Mouse (Mus musculus) liver, embryonic 11.5 days (tissue): ENCODE data around the gene Endod1. TPM values are rescaled to one million over a fixed set of nuclear protein-coding genes. Genes with fewer than 3 reads are reported as not detected.
A peak's percentile ranks its signal among the peaks of the same experiment; 100 is the strongest.

ENCODE experiments used
- ATAC-seq: fragments of 200-750 bp; cut with Nextera tagmentation; replicated peaks from 2 replicates; pipeline ENCODE4 v1.8.0; 2017; ENCODE audit warnings: moderate number of reproducible peaks, mild to moderate bottlenecking, moderate TSS enrichment, moderate library complexity; ENCODE audit not compliant: low FRiP score
- DNase-seq: peaks from one replicate; pipeline ENCODE4 v3.0.0-alpha.2; 2017; ENCODE audit warnings: low spot score
- H3K27ac ChIP-seq: fragments of 300-500 bp; sonication (generic); 2 replicates; pipeline ENCODE4 v1.5.1; 2014; ENCODE audit warnings: mild to moderate bottlenecking, low read depth, low read length, control low read depth
- H3K27me3 ChIP-seq: fragments of 300-500 bp; sonication (generic); replicated peaks from 2 replicates; pipeline ENCODE4 v1.6.1; 2014; ENCODE audit warnings: low read length, mixed read lengths; ENCODE audit not compliant: control insufficient read depth, insufficient read depth
- H3K36me3 ChIP-seq: fragments of 300-500 bp; sonication (generic); 2 replicates; pipeline ENCODE4 v1.6.1; 2014; ENCODE audit warnings: mild to moderate bottlenecking, low read length, moderate library complexity, mixed read lengths; ENCODE audit not compliant: control insufficient read depth, insufficient read depth
- H3K4me1 ChIP-seq: fragments of 300-500 bp; sonication (generic); replicated peaks from 2 replicates; pipeline ENCODE4 v1.6.1; 2014; ENCODE audit warnings: low read length, mixed read lengths; ENCODE audit not compliant: control insufficient read depth, insufficient read depth
- H3K4me2 ChIP-seq: fragments of 300-500 bp; sonication (generic); 2 replicates; pipeline ENCODE4 v1.6.1; 2014; ENCODE audit warnings: mild to moderate bottlenecking, control low read depth, moderate library complexity
- H3K4me3 ChIP-seq: fragments of 300-500 bp; sonication (generic); 2 replicates; pipeline ENCODE4 v1.5.1; 2014; ENCODE audit warnings: low read depth, low read length, control low read depth
- H3K9ac ChIP-seq: fragments of 300-500 bp; sonication (generic); 2 replicates; pipeline ENCODE4 v1.6.1; 2014; ENCODE audit warnings: low read depth, low read length, control low read depth
- H3K9me3 ChIP-seq: fragments of 300-500 bp; sonication (generic); 2 replicates; pipeline ENCODE4 v1.6.1; 2016; ENCODE audit warnings: low read length, inconsistent platforms, mixed read lengths; ENCODE audit not compliant: control insufficient read depth
- WGBS: fragments of 180-500 bp; shearing (Covaris S2); extraction: QIAGEN DNeasy Blood & Tissue Kit; methylation state at CpG from one replicate; pipeline ENCODE4 v1.1.7; 2014; 5-methylcytosine and 5-hydroxymethylcytosine counted together
- polyA plus RNA-seq: library from polyadenylated mRNA; unstranded; fragments of >200 nt; fragmentation: Nextera tagmentation; extraction: Ambion mirVana; gene quantifications from 2 replicates; pipeline ENCODE4 v1.2.1, GENCODE M21; 2014

Endod1 gene
- polyA plus RNA-seq, 1 experiment from 2014 or later: 19.4 TPM

GRCm38 (mm10) chr9:14369271-14369670 is 12.0 kb downstream of the Endod1 start:
- Histone ChIP-seq H3K4me2 (peak overlapping the region; percentile 36), H3K36me3 (no peaks in the 10 kb centered on the region), H3K4me3 (no peak overlapping the region), H3K9me3 (peaks cover 4% of the 10 kb centered on the region; the same call in 1 of the 2 replicates), H3K9ac (0 out of 2 replicates have a peak overlapping the region, but pooled peaks have one; percentile 6), H3K27me3 (no peaks in the 10 kb centered on the region), H3K27ac (peak overlapping the region; percentile 88), H3K4me1 (peaks cover 41% of the 10 kb centered on the region)
- DNase-seq (peak; percentile 37), ATAC-seq (peak; percentile 96)

GRCm38 (mm10) chr9:14367850-14368249 is 13.5 kb downstream of the Endod1 start:
- 0 out of 2 replicates have a peak overlapping the region, but pooled peaks have one; percentile 19 for H3K27ac ChIP-seq
- peaks cover 48% of the 10 kb centered on the region for H3K4me1 ChIP-seq

GRCm38 (mm10) chr9:14365481-14366125 is 15.7 kb downstream of the Endod1 start:
- Histone ChIP-seq H3K4me3 (no peak overlapping the region), H3K27me3 (no peaks in the 10 kb centered on the region), H3K9me3 (peaks cover 4% of the 10 kb centered on the region; the same call in 1 of the 2 replicates), H3K36me3 (no peaks in the 10 kb centered on the region), H3K27ac (0 out of 2 replicates have a peak overlapping the region, but pooled peaks have one; percentile 8), H3K4me1 (peaks cover 38% of the 10 kb centered on the region), H3K9ac (0 out of 2 replicates have a peak overlapping the region, but pooled peaks have one; percentile 1), H3K4me2 (no peak overlapping the region)
- WGBS: 58% methylated on average over 4 of the region's 4 CpGs
- ATAC-seq (no peak), DNase-seq (no peak)

More at GRCm38 (mm10) chr9:14367850-14368249, 13.5 kb downstream of the Endod1 start:
- Histone ChIP-seq H3K9ac (no peak overlapping the region), H3K36me3 (no peaks in the 10 kb centered on the region), H3K4me3 (no peak overlapping the region), H3K27me3 (no peaks in the 10 kb centered on the region), H3K4me2 (no peak overlapping the region), H3K9me3 (peaks cover 4% of the 10 kb centered on the region; the same call in 1 of the 2 replicates)
- ATAC-seq (no peak), DNase-seq (no peak)
- 86% methylated on average over 4 of the region's 4 CpGs for WGBS

GRCm38 (mm10) chr9:14364719-14365118 is 16.6 kb downstream of the Endod1 start:
- Histone ChIP-seq H3K9me3 (peaks cover 4% of the 10 kb centered on the region; the same call in 1 of the 2 replicates), H3K27ac (no peak overlapping the region), H3K4me3 (no peak overlapping the region), H3K36me3 (no peaks in the 10 kb centered on the region), H3K4me2 (no peak overlapping the region), H3K27me3 (no peaks in the 10 kb centered on the region), H3K4me1 (peaks cover 30% of the 10 kb centered on the region), H3K9ac (no peak overlapping the region)
- WGBS: 79% methylated on average over 9 of the region's 9 CpGs
- DNase-seq (no peak), ATAC-seq (no peak)

GRCm38 (mm10) chr9:14363540-14363939 is 17.8 kb downstream of the Endod1 start:
- peaks cover 27% of the 10 kb centered on the region for H3K4me1 ChIP-seq
- no peak overlapping the region for H3K9ac ChIP-seq
- ATAC-seq (peak; percentile 69), DNase-seq (no peak)
- WGBS: 76% methylated on average over 6 of the region's 6 CpGs
- no peaks in the 10 kb centered on the region for H3K36me3 ChIP-seq
- no peak overlapping the region for H3K4me3 ChIP-seq
- H3K27me3 ChIP-seq: no peaks in the 10 kb centered on the region
- H3K4me2 ChIP-seq: no peak overlapping the region
- H3K9me3 ChIP-seq: peaks cover under 1% of the 10 kb centered on the region; the same call in 1 of the 2 replicates
- no peak overlapping the region; the same call in 1 of the 2 replicates for H3K27ac ChIP-seq

- no peaks in the 10 kb centered on the region for H3K27me3 ChIP-seq
- H3K4me3 ChIP-seq: no peak overlapping the region
- no peak overlapping the region for H3K27ac ChIP-seq
- DNase-seq (no peak), ATAC-seq (no peak)
- peaks cover 24% of the 10 kb centered on the region for H3K4me1 ChIP-seq
- H3K36me3 ChIP-seq: no peaks in the 10 kb centered on the region
- H3K4me2 ChIP-seq: no peak overlapping the region
- H3K9ac ChIP-seq: no peak overlapping the region
- no peaks in the 10 kb centered on the region for H3K9me3 ChIP-seq
- WGBS: 85% methylated on average over 8 of the region's 8 CpGs
Observed at GRCm38 (mm10) chr9:14362068-14362768, 19.1 kb downstream of the Endod1 start.

- no peaks in the 10 kb centered on the region for H3K27me3 ChIP-seq
- no peak overlapping the region for H3K4me2 ChIP-seq
- 88% methylated on average over 4 of the region's 4 CpGs for WGBS
- H3K9ac ChIP-seq: no peak overlapping the region
- no peak for DNase-seq
- no peaks in the 10 kb centered on the region for H3K9me3 ChIP-seq
- no peak for ATAC-seq
- H3K36me3 ChIP-seq: no peaks in the 10 kb centered on the region
- 0 out of 2 replicates have a peak, but pooled peaks cover 2% of the 10 kb centered on the region for H3K4me1 ChIP-seq
- no peak overlapping the region for H3K4me3 ChIP-seq
- no peak overlapping the region for H3K27ac ChIP-seq
Observed at GRCm38 (mm10) chr9:14357033-14357432, 24.3 kb downstream of the Endod1 start.

GRCm38 (mm10) chr9:14354852-14355251 is 26.5 kb downstream of the Endod1 start:
- H3K4me1 ChIP-seq: 0 out of 2 replicates have a peak, but pooled peaks cover 2% of the 10 kb centered on the region
- H3K36me3 ChIP-seq: no peaks in the 10 kb centered on the region
- no peak overlapping the region for H3K4me3 ChIP-seq
- 72% methylated on average over 6 of the region's 6 CpGs for WGBS
- no peaks in the 10 kb centered on the region for H3K9me3 ChIP-seq
- no peak overlapping the region for H3K27ac ChIP-seq
- H3K4me2 ChIP-seq: no peak overlapping the region
- no peak overlapping the region for H3K9ac ChIP-seq
- peak; percentile 68 for ATAC-seq
- H3K27me3 ChIP-seq: no peaks in the 10 kb centered on the region
- DNase-seq: no peak
